8 mouse cellular contexts compared by ENCODE assay signal in the genomic region with DNA sequence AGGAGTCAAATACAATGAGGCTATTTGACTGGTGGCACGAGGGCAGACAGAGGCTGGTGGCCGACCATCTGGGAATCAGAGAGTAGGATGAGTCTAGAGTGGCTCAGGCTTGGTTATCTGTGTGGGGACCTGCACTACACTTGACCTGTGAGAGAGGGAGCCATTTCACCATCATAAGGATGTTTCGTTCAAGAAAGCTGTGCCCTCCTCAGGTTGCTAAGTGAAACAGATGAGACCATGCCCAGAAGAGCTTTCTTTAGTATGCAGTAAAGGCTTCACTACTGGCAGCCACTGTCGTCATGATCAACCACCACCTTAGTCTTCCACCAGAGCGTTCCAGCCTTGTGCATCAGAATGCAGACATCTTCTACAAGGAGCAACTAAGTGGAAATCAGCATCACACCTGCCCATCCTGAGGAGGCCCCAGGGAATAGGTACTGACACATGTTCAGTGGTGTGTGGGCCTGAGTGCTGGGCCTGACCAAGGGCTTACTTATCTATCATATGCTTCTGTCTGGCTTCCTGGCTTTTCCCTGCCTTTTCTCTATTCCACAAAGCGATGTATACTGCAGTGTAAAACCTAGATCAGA.
DNase-seq lines count a peak whose midpoint lies in the region; ATAC-seq and TF ChIP-seq lines count a peak whose summit lies in the region.

No protein-coding gene starts in this region.

- H3K27me3 ChIP-seq in forebrain, embryonic 15.5 days: no peaks in the 10 kb centered on the region
- no peaks in the 10 kb centered on the region for H3K27me3 ChIP-seq in kidney, embryonic 14.5 days (ENCODE audit: control insufficient read depth, insufficient read depth, low read length)
- H3K27me3 ChIP-seq in lung, postnatal 0 days (replicated peaks; ENCODE audit: insufficient read depth, low read length): no peaks in the 10 kb centered on the region

- TF ChIP-seq EP300 in lung, postnatal 0 days (IDR thresholded peaks at IDR 0.05): no peak

- no peak overlapping the region for H3K4me3 ChIP-seq in forebrain, embryonic 15.5 days
- H3K4me3 ChIP-seq in kidney, embryonic 14.5 days (ENCODE audit: low read length): no peak overlapping the region
- H3K4me3 ChIP-seq in lung, postnatal 0 days (ENCODE audit: low read depth, low read length): no peak overlapping the region

- 59% methylated on average over 6 of the region's 6 CpGs for WGBS in forebrain, embryonic 15.5 days
- WGBS in kidney, embryonic 14.5 days: 53% methylated on average over 6 of the region's 6 CpGs
- WGBS in lung, postnatal 0 days: 47% methylated on average over 6 of the region's 6 CpGs

- peak; percentile 18 for DNase-seq in urinary bladder, postnatal 25 days (ENCODE audit: low spot score)
- DNase-seq in urinary bladder, postnatal 10 days (ENCODE audit: low spot score): no peak
- peak; percentile 67 for DNase-seq in lung, postnatal 0 days (ENCODE audit: low spot score)
- DNase-seq in spleen, adult 12 weeks (ENCODE audit: low spot score): peak; percentile 25
- no peak for DNase-seq in testis, postnatal 10 days (ENCODE audit: low spot score)

- no peak overlapping the region for H3K4me2 ChIP-seq in forebrain, embryonic 15.5 days (replicated peaks)
- no peak overlapping the region for H3K4me2 ChIP-seq in kidney, embryonic 14.5 days (replicated peaks; ENCODE audit: low read depth, low read length)
- H3K4me2 ChIP-seq in lung, postnatal 0 days (replicated peaks; ENCODE audit: low read depth, low read length): no peak overlapping the region

- no peak overlapping the region for H3K27ac ChIP-seq in forebrain, embryonic 15.5 days (replicated peaks)
- no peak overlapping the region for H3K27ac ChIP-seq in kidney, embryonic 14.5 days (ENCODE audit: low read depth, low read length)
- no peak overlapping the region for H3K27ac ChIP-seq in lung, postnatal 0 days (ENCODE audit: low read length)

- no peaks in the 10 kb centered on the region for H3K36me3 ChIP-seq in forebrain, embryonic 15.5 days
- peaks cover 33% of the 10 kb centered on the region; the same call in 1 of the 2 replicates for H3K36me3 ChIP-seq in kidney, embryonic 14.5 days (ENCODE audit: control insufficient read depth, insufficient read depth, low read length)
- peaks cover 33% of the 10 kb centered on the region for H3K36me3 ChIP-seq in lung, postnatal 0 days (ENCODE audit: insufficient read depth, low read length)

- no peak overlapping the region for H3K9ac ChIP-seq in forebrain, embryonic 15.5 days (replicated peaks)
- no peak overlapping the region for H3K9ac ChIP-seq in kidney, embryonic 14.5 days (ENCODE audit: low read depth, low read length)
- no peak overlapping the region for H3K9ac ChIP-seq in lung, postnatal 0 days (replicated peaks; ENCODE audit: low read depth)

- TF ChIP-seq CTCF in lung, postnatal 0 days (IDR thresholded peaks at IDR 0.05): peak; percentile 83

- H3K4me1 ChIP-seq in forebrain, embryonic 15.5 days: no peaks in the 10 kb centered on the region
- H3K4me1 ChIP-seq in kidney, embryonic 14.5 days (ENCODE audit: control insufficient read depth, insufficient read depth, low read length): no peaks in the 10 kb centered on the region
- no peaks in the 10 kb centered on the region for H3K4me1 ChIP-seq in lung, postnatal 0 days (ENCODE audit: insufficient read depth, low read depth, low read length)

- peak; percentile 68 for ATAC-seq in cerebellum, adult (ENCODE audit: insufficient number of reproducible peaks, low FRiP score, low TSS enrichment)
- 0 out of 2 replicates have a peak, but pooled peaks have one; percentile 41 for ATAC-seq in forebrain, embryonic 15.5 days (replicated peaks)
- ATAC-seq in kidney, embryonic 14.5 days (ENCODE audit: low FRiP score, low TSS enrichment): peak; percentile 74; the same call in 1 of the 2 replicates
- peak; percentile 59; the same call in 1 of the 2 replicates for ATAC-seq in lung, postnatal 0 days

- H3K9me3 ChIP-seq in forebrain, embryonic 15.5 days: no peaks in the 10 kb centered on the region
- H3K9me3 ChIP-seq in kidney, embryonic 14.5 days (ENCODE audit: control insufficient read depth, low read length): no peaks in the 10 kb centered on the region
- no peaks in the 10 kb centered on the region for H3K9me3 ChIP-seq in lung, postnatal 0 days (ENCODE audit: low read length)

Comparison
In these comparisons a context has a peak if more than half of its experiments do, and no peak if none do; other contexts are left out.
1. DNase-seq: peak in urinary bladder, postnatal 25 days (single experiment), lung, postnatal 0 days (single experiment) and spleen, adult 12 weeks (single experiment); none in urinary bladder, postnatal 10 days (single experiment) and testis, postnatal 10 days (single experiment).
2. Peak in every context shown above with its lines, with median percentiles within 50 percentile points of each other: ATAC-seq.